Mouse (Mus musculus) bone marrow, adult 2 months (tissue): Measurements from ENCODE around the gene Slc17a5.

Experiments
- CTCF ChIP-seq: fragments of 200-500 bp; IDR thresholded peaks from 2 replicates; pipeline ENCODE4 v1.5.1; 2011; ENCODE audit warnings: low read length, control low read depth; ENCODE audit not compliant: control insufficient read depth, insufficient read depth
- POLR2A ChIP-seq: fragments of 200-500 bp; IDR thresholded peaks from 2 replicates; pipeline ENCODE4 v1.6.1; 2011; ENCODE audit warnings: low read depth, mild to moderate bottlenecking, control low read depth, low read length, borderline replicate concordance; ENCODE audit not compliant: control insufficient read depth

- TF ChIP-seq POLR2A (no peak), CTCF (peak; percentile 68)
These were observed 9.0 kb upstream of the Slc17a5 start for GRCm38 (mm10) chr9:78596834-78597233.
